Mouse (Mus musculus): ENCODE results near the gene Cfap300. TPM values are rescaled to one million over a fixed set of nuclear protein-coding genes. Genes with fewer than 3 reads are reported as not detected.

The Cfap300 gene
- total RNA-seq, 1 experiment from 2014 or later: not detected

- no peak for ATAC-seq (ENCODE audit: extremely low read depth, insufficient number of reproducible peaks, low FRiP score, poor library complexity, severe bottlenecking)
Observed at GRCm38 (mm10) chr9:7990897-7991296, 51.7 kb downstream of the Cfap300 start.

- no peak for ATAC-seq (ENCODE audit: extremely low read depth, insufficient number of reproducible peaks, low FRiP score, poor library complexity, severe bottlenecking)
Observed at GRCm38 (mm10) chr9:7987119-7987518, 55.5 kb downstream of the Cfap300 start.

- ATAC-seq (ENCODE audit: extremely low read depth, insufficient number of reproducible peaks, low FRiP score, poor library complexity, severe bottlenecking): no peak
Observed at GRCm38 (mm10) chr9:7984287-7984686, 58.3 kb downstream of the Cfap300 start.

- no peak for ATAC-seq (ENCODE audit: extremely low read depth, insufficient number of reproducible peaks, low FRiP score, poor library complexity, severe bottlenecking)
Observed at GRCm38 (mm10) chr9:7983665-7984064, 59.0 kb downstream of the Cfap300 start.

GRCm38 (mm10) chr9:7980162-7980561 is 62.5 kb downstream of the Cfap300 start:
- no peak for ATAC-seq (ENCODE audit: extremely low read depth, insufficient number of reproducible peaks, low FRiP score, poor library complexity, severe bottlenecking)

GRCm38 (mm10) chr9:7979153-7979916 is 63.3 kb downstream of the Cfap300 start:
- ATAC-seq (ENCODE audit: extremely low read depth, insufficient number of reproducible peaks, low FRiP score, poor library complexity, severe bottlenecking): no peak

GRCm38 (mm10) chr9:7978502-7978901 is 64.1 kb downstream of the Cfap300 start:
- ATAC-seq (ENCODE audit: extremely low read depth, insufficient number of reproducible peaks, low FRiP score, poor library complexity, severe bottlenecking): no peak

GRCm38 (mm10) chr9:7977587-7977986 is 65.0 kb downstream of the Cfap300 start:
- ATAC-seq (ENCODE audit: extremely low read depth, insufficient number of reproducible peaks, low FRiP score, poor library complexity, severe bottlenecking): no peak

- ATAC-seq (ENCODE audit: extremely low read depth, insufficient number of reproducible peaks, low FRiP score, poor library complexity, severe bottlenecking): no peak
Observed at GRCm38 (mm10) chr9:7971993-7972392, 70.6 kb downstream of the Cfap300 start.

Other genes with a start within 250 kb of the Cfap300 start
- gene Birc2, start 205.8 kb downstream of the Cfap300 start, total RNA-seq (2017): 97.6 and 113 TPM in 2 replicates
- gene Birc3, start 169.6 kb downstream of the Cfap300 start, total RNA-seq (2017): 676 and 709 TPM in 2 replicates
- 0.58 and 0.74 TPM in 2 replicates for gene Yap1, start 38.2 kb downstream of the Cfap300 start, total RNA-seq (2017)
- gene Cep126, start 91.5 kb upstream of the Cfap300 start, total RNA-seq (2017): 0.49 TPM in 1 of 2 replicates, not detected in the other

All from neutrophil, adult 5-6 weeks (primary cell).